Mouse (Mus musculus): ENCODE data around the gene Cyp4f17. TPM values are rescaled to one million over a fixed set of nuclear protein-coding genes. Genes with fewer than 3 reads are reported as not detected.
"Not testable (repeated sequence)": the region's sequence is repeated elsewhere in the genome, so short reads cannot be mapped to it uniquely, and the experiment has no call there.

The Cyp4f17 gene
- polyA plus RNA-seq, 1 experiment from 2014 or later = 7.9 TPM

- not testable (repeated sequence) for DNase-seq (ENCODE audit: low spot score); H3K4me3 ChIP-seq (ENCODE audit: low read depth, low read length); H3K36me3 ChIP-seq (ENCODE audit: control insufficient read depth, insufficient read depth, low read length); H3K4me2 ChIP-seq (ENCODE audit: low read depth, low read length, severe bottlenecking); H3K27me3 ChIP-seq (ENCODE audit: control insufficient read depth, insufficient read depth, low read length); H3K4me1 ChIP-seq (replicated peaks; ENCODE audit: control insufficient read depth, insufficient read depth, low read length); ATAC-seq (replicated peaks; ENCODE audit: low FRiP score); H3K9ac ChIP-seq (ENCODE audit: low read length); H3K9me3 ChIP-seq (ENCODE audit: control insufficient read depth, low read length); H3K27ac ChIP-seq (ENCODE audit: low read depth, low read length)
- 78% methylated on average over 2 of the region's 2 CpGs for WGBS
Measured at GRCm38 (mm10) chr17:32573286-32573685, 67.4 kb downstream of the Cyp4f17 start.

- ATAC-seq (replicated peaks; ENCODE audit: low FRiP score) = no peak
- 78% methylated on average over 7 of the region's 7 CpGs for WGBS
Measured at GRCm38 (mm10) chr17:32577496-32578186, 71.8 kb downstream of the Cyp4f17 start.

More at GRCm38 (mm10) chr17:32577496-32578186, 71.8 kb downstream of the Cyp4f17 start:
- no peak overlapping the region for H3K9ac ChIP-seq (ENCODE audit: low read length)
- no peaks in the 10 kb centered on the region for H3K27me3 ChIP-seq (ENCODE audit: control insufficient read depth, insufficient read depth, low read length)
- no peaks in the 10 kb centered on the region for H3K36me3 ChIP-seq (ENCODE audit: control insufficient read depth, insufficient read depth, low read length)
- no peak overlapping the region for H3K4me3 ChIP-seq (ENCODE audit: low read depth, low read length)
- no peaks in the 10 kb centered on the region for H3K4me1 ChIP-seq (replicated peaks; ENCODE audit: control insufficient read depth, insufficient read depth, low read length)
- H3K27ac ChIP-seq (ENCODE audit: low read depth, low read length) = no peak overlapping the region
- no peaks in the 10 kb centered on the region for H3K9me3 ChIP-seq (ENCODE audit: control insufficient read depth, low read length)
- no peak for DNase-seq (ENCODE audit: low spot score)
- H3K4me2 ChIP-seq (ENCODE audit: low read depth, low read length, severe bottlenecking) = no peak overlapping the region

Other genes starting within 250 kb of the Cyp4f17 start
- gene Brd4, start 221.3 kb upstream of the Cyp4f17 start, polyA plus RNA-seq (2014; fragmentation: Nextera tagmentation; extraction: Ambion mirVana) = 130 and 143 TPM in 2 replicates
- gene Akap8, start 184.8 kb upstream of the Cyp4f17 start, polyA plus RNA-seq (2014; fragmentation: Nextera tagmentation; extraction: Ambion mirVana) = 70.5 and 78.4 TPM in 2 replicates
- gene Akap8l, start 155.4 kb upstream of the Cyp4f17 start, polyA plus RNA-seq (2014; fragmentation: Nextera tagmentation; extraction: Ambion mirVana) = 81.4 and 82.2 TPM in 2 replicates
- gene Wiz, start 116.6 kb upstream of the Cyp4f17 start, polyA plus RNA-seq (2014; fragmentation: Nextera tagmentation; extraction: Ambion mirVana) = 55.2 and 56.2 TPM in 2 replicates
- 0.21 and 0.47 TPM in 2 replicates for gene Rasal3, start 102.5 kb upstream of the Cyp4f17 start, polyA plus RNA-seq (2014; fragmentation: Nextera tagmentation; extraction: Ambion mirVana)
- 0.11 TPM in 1 of 2 replicates, not detected in the other for gene Pglyrp2, start 81.9 kb upstream of the Cyp4f17 start, polyA plus RNA-seq (2014; fragmentation: Nextera tagmentation; extraction: Ambion mirVana)
- gene Cyp4f39, start 53.3 kb upstream of the Cyp4f17 start, polyA plus RNA-seq (2014; fragmentation: Nextera tagmentation; extraction: Ambion mirVana) = 0.28 and 0.33 TPM in 2 replicates
- 13.4 and 13.5 TPM in 2 replicates for gene Cyp4f16, start 30.5 kb downstream of the Cyp4f17 start, polyA plus RNA-seq (2014; fragmentation: Nextera tagmentation; extraction: Ambion mirVana)
- not detected in 2 replicates for gene Cyp4f37, start 115.3 kb downstream of the Cyp4f17 start, polyA plus RNA-seq (2014; fragmentation: Nextera tagmentation; extraction: Ambion mirVana)
- not detected in 2 replicates for gene Cyp4f40, start 152.8 kb downstream of the Cyp4f17 start, polyA plus RNA-seq (2014; fragmentation: Nextera tagmentation; extraction: Ambion mirVana)
- 1.1 and 1.8 TPM in 2 replicates for gene Cyp4f15, start 179.6 kb downstream of the Cyp4f17 start, polyA plus RNA-seq (2014; fragmentation: Nextera tagmentation; extraction: Ambion mirVana)